Mouse (Mus musculus): ENCODE measurements around the gene Meiob. TPM values are rescaled to one million over a fixed set of nuclear protein-coding genes. Genes with fewer than 3 reads are reported as not detected.

Meiob gene
- polyA plus RNA-seq (2017; shearing (Covaris generic)): not detected

GRCm38 (mm10) chr17:24803952-24804951 is at the start of gene Meiob:
Gene Meiob, plus strand, starts transcription at chr17:24804289.

GRCm38 (mm10) chr17:24839842-24840241 is 35.8 kb downstream of the Meiob start, which contains the start of gene Hagh:
Gene Hagh, plus strand, starts transcription at chr17:24840143.

GRCm38 (mm10) chr17:24850065-24850772 is 46.1 kb downstream of the Meiob start, which contains the start of gene Fahd1:
Gene Fahd1, minus strand, starts transcription at chr17:24850364.

GRCm38 (mm10) chr17:24865776-24866175 is 61.7 kb downstream of the Meiob start, which contains the start of gene Igfals:
Gene Igfals, plus strand, starts transcription at chr17:24865997.

GRCm38 (mm10) chr17:24886134-24886931 is 82.2 kb downstream of the Meiob start, which contains the start of the genes Nubp2 and Spsb3:
Gene Nubp2, minus strand, starts transcription at chr17:24886349.
Gene Spsb3, plus strand, starts transcription at chr17:24886643.

Other genes starting within 250 kb of the Meiob start
- 55.0 TPM for gene Tsc2, start 171.7 kb upstream of the Meiob start, polyA plus RNA-seq (2017; shearing (Covaris generic))
- gene Nthl1, start 171.6 kb upstream of the Meiob start, polyA plus RNA-seq (2017; shearing (Covaris generic)): 7.6 TPM
- gene Slc9a3r2, start 154.0 kb upstream of the Meiob start, polyA plus RNA-seq (2017; shearing (Covaris generic)): not detected
- gene Npw, start 145.8 kb upstream of the Meiob start, polyA plus RNA-seq (2017; shearing (Covaris generic)): not detected
- gene Zfp598, start 134.6 kb upstream of the Meiob start, polyA plus RNA-seq (2017; shearing (Covaris generic)): 3.2 TPM
- 0.68 TPM for gene Syngr3, start 114.3 kb upstream of the Meiob start, polyA plus RNA-seq (2017; shearing (Covaris generic))
- 12.2 TPM for gene Gfer, start 108.1 kb upstream of the Meiob start, polyA plus RNA-seq (2017; shearing (Covaris generic))
- 3.8 TPM for gene Noxo1, start 108.1 kb upstream of the Meiob start, polyA plus RNA-seq (2017; shearing (Covaris generic))
- gene Tbl3, start 96.6 kb upstream of the Meiob start, polyA plus RNA-seq (2017; shearing (Covaris generic)): 67.3 TPM
- gene Rnf151, start 86.2 kb upstream of the Meiob start, polyA plus RNA-seq (2017; shearing (Covaris generic)): not detected
- 723 TPM for gene Rps2, start 86.2 kb upstream of the Meiob start, polyA plus RNA-seq (2017; shearing (Covaris generic))
- gene Ndufb10, start 79.8 kb upstream of the Meiob start, polyA plus RNA-seq (2017; shearing (Covaris generic)): 245 TPM
- not detected for gene Rpl3l, start 76.5 kb upstream of the Meiob start, polyA plus RNA-seq (2017; shearing (Covaris generic))
- gene Msrb1, start 67.6 kb upstream of the Meiob start, polyA plus RNA-seq (2017; shearing (Covaris generic)): 12.1 TPM
- not detected for gene Hs3st6, start 51.3 kb upstream of the Meiob start, polyA plus RNA-seq (2017; shearing (Covaris generic))
- 43.8 TPM for gene Hagh, start 35.9 kb downstream of the Meiob start, polyA plus RNA-seq (2017; shearing (Covaris generic))
- gene Fahd1, start 46.1 kb downstream of the Meiob start, polyA plus RNA-seq (2017; shearing (Covaris generic)): 3.7 TPM
- gene Igfals, start 61.7 kb downstream of the Meiob start, polyA plus RNA-seq (2017; shearing (Covaris generic)): not detected
- 118 TPM for gene Nubp2, start 82.1 kb downstream of the Meiob start, polyA plus RNA-seq (2017; shearing (Covaris generic))
- gene Spsb3, start 82.4 kb downstream of the Meiob start, polyA plus RNA-seq (2017; shearing (Covaris generic)): 64.4 TPM
- gene Eme2, start 90.8 kb downstream of the Meiob start, polyA plus RNA-seq (2017; shearing (Covaris generic)): 62.4 TPM
- 54.0 TPM for gene Mrps34, start 90.8 kb downstream of the Meiob start, polyA plus RNA-seq (2017; shearing (Covaris generic))
- gene Nme3, start 92.2 kb downstream of the Meiob start, polyA plus RNA-seq (2017; shearing (Covaris generic)): 69.0 TPM
- 67.7 TPM for gene Mapk8ip3, start 132.7 kb downstream of the Meiob start, polyA plus RNA-seq (2017; shearing (Covaris generic))
- 37.8 TPM for gene Jpt2, start 156.4 kb downstream of the Meiob start, polyA plus RNA-seq (2017; shearing (Covaris generic))
- gene Cramp1l, start 211.5 kb downstream of the Meiob start, polyA plus RNA-seq (2017; shearing (Covaris generic)): 5.3 TPM
- gene Ift140, start 211.8 kb downstream of the Meiob start, polyA plus RNA-seq (2017; shearing (Covaris generic)): 33.4 TPM

Data from inflammation-experienced regulatory T-cells, adult 16 weeks (primary cell).